Mouse (Mus musculus) olfactory bulb, adult 2 months (tissue): ENCODE results near the gene Wfikkn1. TPM values are rescaled to one million over a fixed set of nuclear protein-coding genes. Genes with fewer than 3 reads are reported as not detected.

ENCODE experiments used
- H3K27ac ChIP-seq: fragments of 200-500 bp; 2 replicates; pipeline ENCODE4 v1.5.1; 2012; ENCODE audit warnings: low read depth, low read length; ENCODE audit not compliant: insufficient read depth
- H3K4me1 ChIP-seq: fragments of 200-500 bp; 2 replicates; pipeline ENCODE4 v1.6.1; 2012; ENCODE audit warnings: low read length; ENCODE audit not compliant: control insufficient read depth, insufficient read depth
- H3K4me3 ChIP-seq: fragments of 200-500 bp; 2 replicates; pipeline ENCODE4 v1.5.1; 2012; ENCODE audit warnings: mild to moderate bottlenecking, low read depth, low read length, moderate library complexity; ENCODE audit not compliant: insufficient read depth
- CTCF ChIP-seq: fragments of 200-500 bp; IDR thresholded peaks from 2 replicates; pipeline ENCODE4 v1.5.1; 2012; ENCODE audit warnings: low read depth, mild to moderate bottlenecking, low read length, moderate library complexity; ENCODE audit not compliant: insufficient read depth
- POLR2A ChIP-seq: fragments of 200-500 bp; IDR thresholded peaks from 2 replicates; pipeline ENCODE4 v1.6.1; 2012; ENCODE audit warnings: mild to moderate bottlenecking, low read depth, low read length, moderate library complexity; ENCODE audit not compliant: insufficient read depth
- WGBS: fragments of 180-500 bp; shearing (Covaris S2); methylation state at CpG from one replicate; pipeline ENCODE4 v1.1.7; 2018; 5-methylcytosine and 5-hydroxymethylcytosine counted together
- polyA plus RNA-seq: library from polyadenylated mRNA; stranded (reverse); fragments of >200 nt; gene quantifications from 2 replicates; pipeline ENCODE4 v1.2.4, GENCODE M21; 2012; ENCODE audit warnings: low replicate concordance; ENCODE audit not compliant: missing spikeins, insufficient read depth, insufficient read length

The Wfikkn1 gene
- polyA plus RNA-seq, 1 experiment, result not detected

- no peak overlapping the region for H3K4me3 ChIP-seq
- TF ChIP-seq POLR2A, result no peak
- no peak for TF ChIP-seq CTCF
- WGBS, result 38% methylated on average over 1 of the region's 1 CpGs
- peak overlapping the region; percentile 79 for H3K27ac ChIP-seq
- H3K4me1 ChIP-seq, result peaks cover 17% of the 10 kb centered on the region
Observed at GRCm38 (mm10) chr17:25913877-25914275, 33.2 kb upstream of the Wfikkn1 start.

GRCm38 (mm10) chr17:25913186-25913876 is 32.7 kb upstream of the Wfikkn1 start:
- Histone ChIP-seq H3K4me3 (no peak overlapping the region), H3K4me1 (peaks cover 15% of the 10 kb centered on the region), H3K27ac (peak overlapping the region; percentile 79)
- 53% methylated on average over 14 of the region's 14 CpGs for WGBS
- TF ChIP-seq CTCF (no peak), POLR2A (no peak)

GRCm38 (mm10) chr17:25911816-25912215 is 31.2 kb upstream of the Wfikkn1 start:
- H3K4me1 ChIP-seq, result peaks cover 12% of the 10 kb centered on the region
- H3K27ac ChIP-seq, result peak overlapping the region; percentile 80
- TF ChIP-seq CTCF (no peak), POLR2A (no peak)
- WGBS, result 62% methylated on average over 4 of the region's 4 CpGs
- H3K4me3 ChIP-seq, result no peak overlapping the region

GRCm38 (mm10) chr17:25907640-25908039 is 27.0 kb upstream of the Wfikkn1 start:
- Histone ChIP-seq H3K27ac (peak overlapping the region; percentile 58; the same call in 1 of the 2 replicates), H3K4me1 (peaks cover 11% of the 10 kb centered on the region), H3K4me3 (no peak overlapping the region)
- WGBS, result 43% methylated on average over 2 of the region's 2 CpGs
- TF ChIP-seq CTCF, result no peak
- no peak for TF ChIP-seq POLR2A

- WGBS, result 81% methylated on average over 3 of the region's 3 CpGs
- Histone ChIP-seq H3K4me1 (0 out of 2 replicates have a peak, but pooled peaks cover 6% of the 10 kb centered on the region), H3K4me3 (no peak overlapping the region), H3K27ac (no peak overlapping the region)
- TF ChIP-seq CTCF (no peak), POLR2A (no peak)
Observed at GRCm38 (mm10) chr17:25903061-25903460, 22.4 kb upstream of the Wfikkn1 start.

- WGBS, result 91% methylated on average over 1 of the region's 1 CpGs
- Histone ChIP-seq H3K4me1 (peaks cover 9% of the 10 kb centered on the region; the same call in 1 of the 2 replicates), H3K27ac (no peak overlapping the region), H3K4me3 (no peak overlapping the region)
- TF ChIP-seq POLR2A, result no peak
- TF ChIP-seq CTCF, result no peak
Observed at GRCm38 (mm10) chr17:25900193-25900592, 19.5 kb upstream of the Wfikkn1 start.

- Histone ChIP-seq H3K4me3 (no peak overlapping the region), H3K4me1 (peaks cover 12% of the 10 kb centered on the region; the same call in 1 of the 2 replicates), H3K27ac (no peak overlapping the region)
- no peak for TF ChIP-seq POLR2A
- TF ChIP-seq CTCF, result no peak
- 66% methylated on average over 12 of the region's 12 CpGs for WGBS
Observed at GRCm38 (mm10) chr17:25895891-25896290, 15.2 kb upstream of the Wfikkn1 start.

GRCm38 (mm10) chr17:25895415-25895814 is 14.8 kb upstream of the Wfikkn1 start:
- TF ChIP-seq CTCF (no peak), POLR2A (no peak)
- WGBS, result 49% methylated on average over 2 of the region's 2 CpGs
- Histone ChIP-seq H3K27ac (no peak overlapping the region), H3K4me3 (no peak overlapping the region), H3K4me1 (peaks cover 12% of the 10 kb centered on the region; the same call in 1 of the 2 replicates)

GRCm38 (mm10) chr17:25893975-25894617 is 13.4 kb upstream of the Wfikkn1 start:
- Histone ChIP-seq H3K4me1 (peaks cover 12% of the 10 kb centered on the region; the same call in 1 of the 2 replicates), H3K4me3 (no peak overlapping the region), H3K27ac (no peak overlapping the region)
- 35% methylated on average over 2 of the region's 2 CpGs for WGBS
- no peak for TF ChIP-seq POLR2A
- peak; percentile 64 for TF ChIP-seq CTCF
